Mouse (Mus musculus) myocyte (in vitro differentiated cells): ENCODE measurements around the gene Itsn1. TPM values are rescaled to one million over a fixed set of nuclear protein-coding genes. Genes with fewer than 3 reads are reported as not detected.

ENCODE experiments used
- H3K27me3 ChIP-seq: one replicate; pipeline ENCODE4 v1.6.1; 2011; ENCODE audit not compliant: control insufficient read depth, insufficient read depth, insufficient read length
- H3K36me3 ChIP-seq: one replicate; pipeline ENCODE4 v1.6.1; 2011; ENCODE audit not compliant: control insufficient read depth, insufficient read depth
- H3K4me2 ChIP-seq: one replicate; pipeline ENCODE4 v1.6.1; 2011; ENCODE audit warnings: low read depth, control low read depth
- H3K4me3 ChIP-seq: one replicate; pipeline ENCODE4 v1.5.1; 2011; ENCODE audit warnings: mild to moderate bottlenecking, control low read depth, moderate library complexity
- H3K79me2 ChIP-seq: one replicate; pipeline ENCODE4 v1.6.1; 2011; ENCODE audit not compliant: control insufficient read depth, insufficient read depth
- H3ac ChIP-seq: one replicate; pipeline ENCODE4 v1.6.1; 2011; ENCODE audit not compliant: control insufficient read depth, insufficient read length
- CEBPB ChIP-seq: IDR thresholded peaks from 2 replicates; pipeline ENCODE4 v1.6.1; 2011; ENCODE audit warnings: mild to moderate bottlenecking, moderate library complexity; ENCODE audit not compliant: poor library complexity, insufficient read depth, severe bottlenecking
- E2F4 ChIP-seq: IDR thresholded peaks from one replicate; pipeline ENCODE4 v1.6.1; 2011; ENCODE audit warnings: mild to moderate bottlenecking, control low read depth, moderate library complexity; ENCODE audit not compliant: insufficient read depth
- MAX ChIP-seq: IDR thresholded peaks from one replicate; pipeline ENCODE4 v1.6.1; 2011; ENCODE audit warnings: low read depth, mild to moderate bottlenecking, control low read depth
- MYOD1 ChIP-seq, 3 experiments: IDR thresholded peaks; one replicate each; pipeline ENCODE4 v1.6.1; 2011; ENCODE audit warnings: control low read depth in 2 of 3, low read depth in 2 of 3, mild to moderate bottlenecking in 2 of 3, moderate library complexity in 1 of 3; ENCODE audit not compliant: insufficient read length in 2 of 3, control insufficient read depth in 1 of 3
- MYOG ChIP-seq, 3 experiments: IDR thresholded peaks; one replicate each; pipeline ENCODE4 v1.6.1; 2011; ENCODE audit warnings: control low read depth in 2 of 3, low read depth in 2 of 3, mild to moderate bottlenecking in 2 of 3; ENCODE audit not compliant: insufficient read length in 2 of 3, control insufficient read depth in 1 of 3, insufficient read depth in 1 of 3
- POLR2A ChIP-seq: IDR thresholded peaks from one replicate; pipeline ENCODE4 v1.6.1; 2011; ENCODE audit warnings: low read depth, mild to moderate bottlenecking, control low read depth, moderate library complexity; ENCODE audit not compliant: insufficient read length
- POLR2AphosphoS2 ChIP-seq: IDR thresholded peaks from one replicate; pipeline ENCODE4 v1.6.1; 2011; ENCODE audit warnings: low read depth, control low read depth; ENCODE audit not compliant: insufficient read length
- REST ChIP-seq: IDR thresholded peaks from one replicate; pipeline ENCODE4 v1.6.1; 2011; ENCODE audit warnings: mild to moderate bottlenecking, control low read depth, moderate library complexity; ENCODE audit not compliant: insufficient read depth, insufficient read length
- SRF ChIP-seq: IDR thresholded peaks from one replicate; pipeline ENCODE4 v1.6.1; 2011; ENCODE audit warnings: low read depth; ENCODE audit not compliant: control insufficient read depth, insufficient read length
- TCF12 ChIP-seq: IDR thresholded peaks from one replicate; pipeline ENCODE4 v1.6.1; 2011; ENCODE audit warnings: mild to moderate bottlenecking, control low read depth; ENCODE audit not compliant: poor library complexity, insufficient read depth, severe bottlenecking
- TCF3 ChIP-seq: IDR thresholded peaks from one replicate; pipeline ENCODE4 v1.6.1; 2011; ENCODE audit warnings: low read depth, control low read depth; ENCODE audit not compliant: insufficient read length
- USF1 ChIP-seq: IDR thresholded peaks from one replicate; pipeline ENCODE4 v1.6.1; 2011; ENCODE audit warnings: low read depth, mild to moderate bottlenecking, control low read depth, moderate library complexity
- polyA plus RNA-seq: library from polyadenylated mRNA; unstranded; fragments of >200 nt; fragmentation: generic; extraction: Trizol; gene quantifications from one replicate; pipeline ENCODE4 v1.2.1, GENCODE M21; 2012; ENCODE audit warnings: missing spikeins

Itsn1 gene
- polyA plus RNA-seq, 1 experiment: 27.5 TPM

DNA sequence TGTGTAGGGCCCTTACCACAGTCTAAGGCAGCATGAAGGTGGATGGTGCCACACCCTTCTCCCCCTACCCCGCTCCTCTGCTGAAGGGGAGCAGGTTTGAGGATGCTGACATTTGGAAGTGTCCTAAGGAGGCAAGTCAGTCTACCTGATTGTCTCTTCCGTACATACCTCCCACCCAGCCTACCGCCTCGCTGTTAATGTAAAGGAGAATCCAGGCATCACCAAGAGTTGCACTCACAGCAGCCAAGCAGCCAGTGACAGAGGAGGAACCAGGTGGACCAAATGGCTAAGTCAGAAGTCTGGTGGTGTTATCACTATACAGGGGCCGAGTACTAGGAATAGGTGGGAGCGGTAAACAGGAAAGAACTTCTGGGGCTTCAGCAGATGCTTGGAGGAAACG is 51.1 kb downstream of the Itsn1 start:
- no peak overlapping the region for H3ac ChIP-seq
- no peak overlapping the region for H3K4me2 ChIP-seq
- TF ChIP-seq SRF: no peak
- no peak for TF ChIP-seq MYOG (IDR thresholded peaks at IDR 0.05; ENCODE audit: control insufficient read depth in 1 of 3, insufficient read depth in 1 of 3, insufficient read length in 2 of 3, low read depth in 2 of 3)
- no peak for TF ChIP-seq MYOD1 (IDR thresholded peaks at IDR 0.05; ENCODE audit: control insufficient read depth in 1 of 3, insufficient read length in 2 of 3, low read depth in 2 of 3)
- no peak for TF ChIP-seq CEBPB
- TF ChIP-seq MAX: no peak
- no peak for TF ChIP-seq TCF12
- TF ChIP-seq TCF3: no peak
- peaks cover 18% of the 10 kb centered on the region for H3K79me2 ChIP-seq
- H3K27me3 ChIP-seq: no peaks in the 10 kb centered on the region
- H3K36me3 ChIP-seq: no peaks in the 10 kb centered on the region
- no peak overlapping the region for H3K4me3 ChIP-seq

DNA sequence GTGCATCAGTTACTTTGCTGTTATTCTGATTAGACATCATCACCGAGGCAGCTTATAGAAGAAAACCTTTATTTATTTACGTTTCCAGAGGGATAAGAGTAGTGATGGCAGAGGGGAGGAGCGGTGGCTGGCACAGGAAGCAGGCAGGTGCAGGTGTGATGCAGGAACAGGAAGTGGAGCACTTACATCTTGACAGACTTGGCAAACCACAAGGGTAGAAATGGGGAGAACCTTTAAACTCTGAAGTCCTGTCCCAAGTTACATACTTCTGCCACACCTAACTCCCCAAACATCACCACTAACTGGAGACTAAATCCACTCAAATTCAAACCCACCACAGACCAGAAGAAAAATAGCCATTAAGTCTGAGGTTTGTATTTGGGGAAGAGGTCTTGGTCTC is 51.7 kb downstream of the Itsn1 start:
- H3K4me3 ChIP-seq: no peak overlapping the region
- no peak overlapping the region for H3ac ChIP-seq
- TF ChIP-seq SRF: no peak
- peaks cover 18% of the 10 kb centered on the region for H3K79me2 ChIP-seq
- H3K27me3 ChIP-seq: no peaks in the 10 kb centered on the region
- H3K4me2 ChIP-seq: no peak overlapping the region
- no peaks in the 10 kb centered on the region for H3K36me3 ChIP-seq

DNA sequence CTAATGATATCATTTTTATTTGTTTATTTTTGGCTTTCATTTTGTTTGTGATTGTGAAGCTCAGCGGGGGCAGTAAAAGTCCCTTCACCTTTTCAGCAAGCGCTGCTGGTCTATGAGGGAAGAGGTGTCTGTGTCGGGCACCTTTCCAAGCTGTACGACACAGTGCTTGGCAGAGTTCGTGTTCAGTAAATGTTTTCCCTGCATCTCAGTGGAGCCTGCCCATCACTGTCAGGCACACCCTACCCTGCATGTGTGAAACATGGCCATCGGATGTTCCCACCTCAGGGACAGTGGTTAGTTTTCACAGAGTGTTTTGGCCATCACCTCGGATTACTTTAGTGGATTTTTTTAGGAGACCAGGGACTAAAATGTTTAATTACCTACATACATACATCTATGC is 54.1 kb downstream of the Itsn1 start:
- TF ChIP-seq MYOD1 (IDR thresholded peaks at IDR 0.05; ENCODE audit: control insufficient read depth in 1 of 3, insufficient read length in 2 of 3, low read depth in 2 of 3): no peak
- no peak for TF ChIP-seq CEBPB

DNA sequence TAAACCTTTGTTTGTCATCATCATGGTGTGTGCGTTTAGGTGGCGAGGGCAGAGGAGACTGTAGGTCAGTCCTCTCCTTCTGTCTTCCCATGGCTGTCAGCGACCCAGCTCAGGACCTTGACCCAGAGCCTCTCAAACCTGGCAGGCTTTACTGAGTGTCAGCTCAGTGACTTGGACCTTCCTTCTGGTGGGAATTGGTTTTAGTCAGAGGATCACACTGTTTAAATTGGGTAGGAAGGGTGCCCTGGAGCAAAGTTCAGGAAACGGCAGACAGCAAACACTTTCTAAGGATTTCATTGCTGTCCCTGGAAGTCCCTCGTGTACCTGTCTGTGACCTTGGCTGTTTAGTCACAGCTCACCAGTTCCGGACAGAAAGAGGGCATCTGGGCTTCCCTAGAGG is 55.2 kb downstream of the Itsn1 start:
- no peak overlapping the region for H3K4me3 ChIP-seq
- no peaks in the 10 kb centered on the region for H3K36me3 ChIP-seq
- H3K27me3 ChIP-seq: no peaks in the 10 kb centered on the region
- H3K79me2 ChIP-seq: no peaks in the 10 kb centered on the region
- H3K4me2 ChIP-seq: no peak overlapping the region
- H3ac ChIP-seq: no peak overlapping the region
- TF ChIP-seq CEBPB (no peak), SRF (no peak), E2F4 (no peak), TCF12 (no peak), TCF3 (no peak), POLR2AphosphoS2 (no peak), MYOD1 (IDR thresholded peaks at IDR 0.05; ENCODE audit: control insufficient read depth in 1 of 3, insufficient read length in 2 of 3, low read depth in 2 of 3) (no peak), MYOG (IDR thresholded peaks at IDR 0.05; ENCODE audit: control insufficient read depth in 1 of 3, insufficient read depth in 1 of 3, insufficient read length in 2 of 3, low read depth in 2 of 3) (no peak), REST (no peak)

More for the DNA sequence above, 54.1 kb downstream of the Itsn1 start:
- Histone ChIP-seq H3K79me2 (peaks cover under 1% of the 10 kb centered on the region), H3ac (no peak overlapping the region), H3K27me3 (no peaks in the 10 kb centered on the region), H3K4me2 (no peak overlapping the region), H3K4me3 (no peak overlapping the region), H3K36me3 (no peaks in the 10 kb centered on the region)

DNA sequence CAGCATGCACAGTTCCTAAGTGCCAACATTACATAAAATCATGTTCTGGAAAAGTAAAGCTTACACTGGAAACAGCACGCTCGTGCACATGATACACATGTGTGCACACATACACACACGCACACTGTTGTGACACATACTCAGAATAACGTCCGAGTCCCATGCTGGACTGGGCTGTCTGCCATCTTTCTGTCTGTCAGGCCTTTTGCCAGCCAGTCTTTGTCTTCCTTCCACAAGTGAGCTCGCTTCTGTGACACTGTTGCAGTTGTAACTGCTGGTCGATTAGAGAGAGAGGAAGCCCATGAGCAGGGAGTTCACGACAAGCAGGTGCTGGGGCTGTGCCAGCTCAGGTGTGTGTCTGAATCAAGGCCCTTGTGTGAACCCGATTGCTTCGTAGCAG is 57.3 kb downstream of the Itsn1 start:
- Histone ChIP-seq H3K4me2 (no peak overlapping the region), H3ac (no peak overlapping the region), H3K27me3 (no peaks in the 10 kb centered on the region), H3K36me3 (peaks cover 7% of the 10 kb centered on the region), H3K4me3 (no peak overlapping the region), H3K79me2 (no peaks in the 10 kb centered on the region)
- TF ChIP-seq POLR2AphosphoS2 (no peak), MAX (no peak), TCF3 (no peak), TCF12 (no peak), SRF (no peak), CEBPB (no peak), USF1 (no peak), POLR2A (no peak), MYOG (IDR thresholded peaks at IDR 0.05; ENCODE audit: control insufficient read depth in 1 of 3, insufficient read depth in 1 of 3, insufficient read length in 2 of 3, low read depth in 2 of 3) (no peak), REST (no peak), MYOD1 (IDR thresholded peaks at IDR 0.05; ENCODE audit: control insufficient read depth in 1 of 3, insufficient read length in 2 of 3, low read depth in 2 of 3) (no peak), E2F4 (no peak)
